Mouse (Mus musculus) lung, adult 2 months (tissue): ENCODE results near the gene Foxd2.

Source experiments
- CTCF ChIP-seq: fragments of 200-500 bp; IDR thresholded peaks from 2 replicates; pipeline ENCODE4 v1.5.1; 2011; ENCODE audit warnings: mild to moderate bottlenecking, low read length, control low read depth; ENCODE audit not compliant: insufficient read depth
- POLR2A ChIP-seq: fragments of 200-500 bp; IDR thresholded peaks from 2 replicates; pipeline ENCODE4 v1.6.1; 2011; ENCODE audit warnings: low read depth, mild to moderate bottlenecking, control low read depth, low read length, borderline replicate concordance; ENCODE audit errors: extremely low read depth

DNA sequence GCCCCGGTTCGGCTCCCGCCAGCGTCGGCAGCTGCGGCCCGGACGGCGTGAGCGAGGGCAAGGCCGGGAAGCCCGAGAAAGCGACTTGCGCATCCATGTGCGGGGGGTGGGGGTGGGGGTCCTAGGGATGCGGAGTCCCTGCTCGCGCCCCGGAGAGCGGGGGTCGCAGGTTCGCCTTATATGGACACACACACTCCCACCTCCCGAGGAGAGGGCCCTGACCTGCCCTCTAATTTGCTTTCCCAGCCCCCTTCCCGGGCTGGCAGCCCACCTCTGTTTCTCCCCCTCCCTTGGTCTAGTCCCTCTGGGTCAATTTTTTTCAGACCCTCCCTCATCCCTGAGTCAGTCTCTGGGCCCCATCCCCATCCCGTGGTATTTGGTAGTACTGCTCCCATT lies 17.2 kb upstream of the Foxd2 start, which contains the start of gene Foxe3:
- TF ChIP-seq CTCF (no peak), POLR2A (no peak)
